Mouse (Mus musculus): ENCODE data around the gene Rnf167. TPM values are rescaled to one million over a fixed set of nuclear protein-coding genes. Genes with fewer than 3 reads are reported as not detected.

The Rnf167 gene
- total and polyA plus RNA-seq, 2 experiments from 2014 or later, result 87.3 to 100 TPM

DNA sequence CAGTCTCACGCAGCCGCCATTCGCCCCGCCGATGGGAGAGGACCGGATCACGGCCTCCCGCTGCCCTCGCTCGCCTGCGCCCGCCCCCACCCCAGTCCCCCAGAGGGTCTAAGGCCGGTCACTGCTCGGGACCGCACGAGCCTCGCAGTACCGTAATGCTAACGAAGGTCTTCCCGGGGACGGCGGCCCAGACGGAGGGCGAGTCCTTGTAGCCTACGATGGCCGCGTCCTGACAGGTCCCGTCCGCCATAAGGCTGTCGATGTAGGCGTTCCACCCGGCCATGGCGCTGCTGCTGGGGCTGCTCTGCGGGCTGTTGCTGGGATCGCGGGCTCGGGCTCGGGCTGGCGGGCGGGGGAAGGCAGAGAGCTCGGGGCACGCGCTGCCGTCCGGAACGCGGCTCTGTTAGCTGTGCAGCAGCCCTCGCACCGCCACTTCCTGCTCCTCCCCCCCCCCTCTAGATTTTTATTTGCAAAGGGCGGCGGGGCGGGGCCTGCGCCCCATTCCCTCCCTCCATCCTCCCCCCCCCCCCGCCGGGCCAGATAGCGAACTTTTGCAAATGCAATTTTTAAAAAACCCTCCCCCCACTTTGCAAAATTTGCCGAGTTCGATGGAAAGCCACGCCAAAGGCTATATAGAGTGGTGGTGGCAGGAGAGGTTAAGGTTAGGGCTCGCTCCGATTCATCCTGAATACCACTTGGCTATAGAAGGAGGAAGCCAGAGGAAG lies 7.3 kb downstream of the Rnf167 start, which contains the start of gene Pfn1:
TSS of gene Pfn1 (minus strand) at position 447 of the 725 bp plus-strand sequence.
- H3K27ac ChIP-seq, result peak within 1 kb of the TSS; percentile 99
- H3K36me3 ChIP-seq (ENCODE audit: insufficient read depth, low read length), result peaks cover 24% of the 10 kb centered on the region
- TF ChIP-seq CTCF (IDR thresholded peaks at IDR 0.05; ENCODE audit: low read depth), result no peak
- no peaks in the 10 kb centered on the region for H3K9me3 ChIP-seq (ENCODE audit: low read length)
- peak within 1 kb of the TSS; percentile 75 for H3K4me2 ChIP-seq (ENCODE audit: low read depth, low read length)
- under 1% methylated on average over 43 of the region's 61 CpGs for WGBS
- ATAC-seq (peak; percentile 68), DNase-seq (ENCODE audit: low spot score) (peak; percentile 89)
- H3K27me3 ChIP-seq (ENCODE audit: insufficient read depth, low read length), result no peaks in the 10 kb centered on the region
- H3K4me3 ChIP-seq (ENCODE audit: low read length), result peak within 1 kb of the TSS; percentile 99
- peak within 1 kb of the TSS; percentile 100 for H3K9ac ChIP-seq (replicated peaks; ENCODE audit: low read length)
- 0 out of 2 replicates have a peak, but pooled peaks cover 11% of the 10 kb centered on the region for H3K4me1 ChIP-seq (ENCODE audit: insufficient read depth, low read length)

DNA sequence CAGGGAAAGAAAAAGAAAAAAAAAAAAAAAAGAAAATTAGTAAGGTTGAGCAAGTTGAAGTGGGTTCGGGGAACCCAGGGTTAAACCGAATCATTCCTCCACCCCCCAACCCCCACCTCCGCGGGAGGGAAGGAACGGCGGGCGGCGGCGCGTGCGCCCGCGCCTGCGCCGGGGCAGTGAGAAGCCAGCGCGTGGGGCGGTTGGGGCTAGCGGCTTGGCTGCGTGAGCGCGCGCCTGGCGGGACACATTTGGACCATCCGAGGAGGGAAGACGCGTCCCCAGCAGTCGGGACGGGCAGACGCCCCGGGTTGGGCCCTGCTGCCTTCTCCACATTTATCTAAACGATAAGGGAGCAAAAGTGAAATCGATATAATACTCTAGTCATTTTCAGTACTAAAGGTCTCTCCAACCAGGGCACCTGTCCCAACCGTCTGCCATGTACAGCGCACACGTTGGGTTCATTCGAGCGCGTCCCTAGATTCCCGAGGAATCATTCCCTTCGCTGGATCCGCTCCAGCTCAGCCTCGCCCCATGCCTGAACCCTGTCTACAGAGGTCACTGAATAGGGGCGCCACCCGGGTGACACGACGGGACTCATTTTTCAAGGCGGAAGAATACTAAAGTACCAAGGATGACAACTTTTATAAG lies 8.0 kb downstream of the Rnf167 start:
- Histone ChIP-seq H3K9me3 (ENCODE audit: low read length) (no peaks in the 10 kb centered on the region), H3K4me3 (ENCODE audit: low read length) (peak overlapping the region; percentile 99), H3K27ac (peak overlapping the region; percentile 99), H3K27me3 (ENCODE audit: insufficient read depth, low read length) (no peaks in the 10 kb centered on the region), H3K4me1 (ENCODE audit: insufficient read depth, low read length) (0 out of 2 replicates have a peak, but pooled peaks cover 11% of the 10 kb centered on the region), H3K36me3 (ENCODE audit: insufficient read depth, low read length) (peaks cover 17% of the 10 kb centered on the region; the same call in 1 of the 2 replicates), H3K4me2 (ENCODE audit: low read depth, low read length) (peak overlapping the region; percentile 75), H3K9ac (replicated peaks; ENCODE audit: low read length) (peak overlapping the region; percentile 100)
- DNase-seq (ENCODE audit: low spot score), result peak; percentile 90
- ATAC-seq, result peak; percentile 64
- TF ChIP-seq CTCF (IDR thresholded peaks at IDR 0.05; ENCODE audit: low read depth), result no peak
- WGBS, result under 1% methylated on average over 48 of the region's 48 CpGs

DNA sequence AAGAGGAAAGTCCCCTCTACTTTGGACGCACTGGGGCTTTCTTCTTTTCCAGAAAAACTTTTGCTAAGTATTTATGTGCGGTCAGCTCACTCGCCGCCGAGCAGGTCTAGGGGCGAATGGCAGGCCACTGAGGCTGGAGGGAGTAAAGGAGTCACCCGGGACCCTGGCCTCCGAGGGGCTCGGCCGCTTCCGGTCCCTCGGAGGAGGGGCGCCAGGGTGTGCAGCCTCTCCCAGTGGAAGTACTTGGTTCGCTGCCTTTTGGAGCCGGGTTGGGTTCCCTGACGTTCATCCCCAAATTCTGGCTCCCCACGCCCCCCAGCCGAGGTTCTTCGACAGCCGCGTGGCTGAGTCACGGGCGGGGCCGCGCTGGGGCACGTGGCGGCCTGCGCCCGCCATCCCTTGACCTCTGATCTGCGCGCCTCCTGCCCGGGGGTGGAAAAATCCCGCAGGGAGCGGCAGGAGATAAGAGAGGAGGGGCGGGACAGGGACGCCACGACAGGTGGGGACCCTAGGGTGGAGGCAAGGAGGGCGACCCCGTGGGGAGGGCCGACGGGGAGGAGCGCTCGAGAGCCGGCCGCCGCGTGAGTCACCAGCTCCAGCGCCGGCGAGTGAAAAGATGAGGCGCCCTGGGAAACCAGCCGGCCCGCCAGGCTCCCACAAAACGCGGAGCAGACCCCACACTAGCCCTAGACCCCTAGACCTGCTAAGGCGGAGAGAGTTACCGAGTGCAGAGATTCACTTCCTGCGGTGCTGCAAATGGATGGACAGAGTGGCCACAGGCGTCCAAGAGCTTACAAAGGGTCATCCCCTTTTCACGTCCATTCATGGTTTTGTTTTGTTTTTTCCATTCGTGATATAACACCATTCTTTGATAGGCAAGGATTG lies 8.8 kb downstream of the Rnf167 start:
- TF ChIP-seq CTCF (IDR thresholded peaks at IDR 0.05; ENCODE audit: low read depth), result no peak
- peak overlapping the region; percentile 99; the same call in 1 of the 2 replicates for H3K27ac ChIP-seq
- H3K4me1 ChIP-seq (ENCODE audit: insufficient read depth, low read length), result 0 out of 2 replicates have a peak, but pooled peaks cover 11% of the 10 kb centered on the region
- DNase-seq (ENCODE audit: low spot score) (peak; percentile 25), ATAC-seq (0 out of 2 replicates have a peak, but pooled peaks have one; percentile 22)
- peak overlapping the region; percentile 45 for H3K9ac ChIP-seq (replicated peaks; ENCODE audit: low read length)
- under 1% methylated on average over 59 of the region's 61 CpGs for WGBS
- H3K27me3 ChIP-seq (ENCODE audit: insufficient read depth, low read length), result no peaks in the 10 kb centered on the region
- H3K9me3 ChIP-seq (ENCODE audit: low read length), result no peaks in the 10 kb centered on the region
- H3K4me3 ChIP-seq (ENCODE audit: low read length), result peak overlapping the region; percentile 99
- peak overlapping the region; percentile 75 for H3K4me2 ChIP-seq (ENCODE audit: low read depth, low read length)
- peaks cover 10% of the 10 kb centered on the region; the same call in 1 of the 2 replicates for H3K36me3 ChIP-seq (ENCODE audit: insufficient read depth, low read length)

DNA sequence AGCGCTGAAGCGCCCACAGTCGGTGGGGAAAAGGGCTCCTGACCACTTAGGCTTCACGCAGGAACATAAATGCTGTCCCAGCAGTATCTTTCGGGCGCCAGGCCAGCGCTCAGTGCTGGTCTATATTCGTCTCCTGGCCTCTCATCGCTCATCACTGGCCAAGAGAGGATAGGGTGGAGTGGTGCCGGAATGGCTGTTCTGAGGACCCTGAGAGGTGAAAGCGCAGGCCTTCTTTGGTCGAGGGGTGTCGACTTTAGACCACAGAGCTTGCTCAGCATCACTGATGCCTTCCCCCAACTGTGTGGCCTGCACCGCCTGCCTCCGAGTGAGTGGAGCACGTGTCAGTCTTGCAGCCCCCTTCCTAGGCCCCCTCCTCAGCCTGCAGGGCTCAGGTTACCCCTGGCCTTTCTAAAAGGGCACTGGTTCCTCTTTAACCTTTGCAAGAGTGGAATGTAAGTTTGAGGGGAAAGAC lies 9.5 kb downstream of the Rnf167 start:
- Histone ChIP-seq H3K4me3 (ENCODE audit: low read length) (peak overlapping the region; percentile 99), H3K9me3 (ENCODE audit: low read length) (no peaks in the 10 kb centered on the region), H3K27ac (0 out of 2 replicates have a peak overlapping the region, but pooled peaks have one; percentile 99), H3K9ac (replicated peaks; ENCODE audit: low read length) (peak overlapping the region; percentile 45), H3K4me1 (ENCODE audit: insufficient read depth, low read length) (0 out of 2 replicates have a peak, but pooled peaks cover 11% of the 10 kb centered on the region), H3K27me3 (ENCODE audit: insufficient read depth, low read length) (no peaks in the 10 kb centered on the region), H3K36me3 (ENCODE audit: insufficient read depth, low read length) (peaks cover 6% of the 10 kb centered on the region; the same call in 1 of the 2 replicates), H3K4me2 (ENCODE audit: low read depth, low read length) (peak overlapping the region; percentile 75)
- DNase-seq (ENCODE audit: low spot score) (peak; percentile 28), ATAC-seq (no peak)
- no peak for TF ChIP-seq CTCF (IDR thresholded peaks at IDR 0.05; ENCODE audit: low read depth)
- 9% methylated on average over 16 of the region's 16 CpGs for WGBS

DNA sequence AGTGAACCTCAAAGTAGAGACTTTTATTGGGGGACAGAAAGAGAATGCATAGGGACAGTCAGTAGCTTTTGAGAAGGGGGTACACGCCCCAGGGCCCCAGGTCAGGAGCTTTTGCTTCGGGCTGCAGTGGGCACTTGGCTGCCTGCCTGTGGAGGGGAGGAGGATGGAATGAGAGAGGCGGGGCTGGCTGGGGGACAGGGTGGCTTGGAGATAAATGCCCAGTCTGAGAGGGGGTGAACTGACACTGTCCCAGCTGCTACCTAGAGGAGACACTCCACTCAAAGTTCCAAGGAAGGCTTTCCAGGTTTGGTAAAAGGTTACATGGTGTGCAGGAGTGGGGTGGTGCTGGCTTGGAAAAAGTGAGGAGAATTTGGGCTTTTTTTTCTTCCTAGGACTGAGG lies 9.9 kb downstream of the Rnf167 start, which contains the start of gene Eno3:
TSS of gene Eno3 (plus strand) at position 239 of the 400 bp plus-strand sequence.
- no peaks in the 10 kb centered on the region for H3K9me3 ChIP-seq (ENCODE audit: low read length)
- H3K4me2 ChIP-seq (ENCODE audit: low read depth, low read length), result peak within 1 kb of the TSS; percentile 75
- peak within 1 kb of the TSS; percentile 99; the same call in 1 of the 2 replicates for H3K27ac ChIP-seq
- H3K9ac ChIP-seq (replicated peaks; ENCODE audit: low read length), result peak within 1 kb of the TSS; percentile 45
- H3K27me3 ChIP-seq (ENCODE audit: insufficient read depth, low read length), result no peaks in the 10 kb centered on the region
- peaks cover 7% of the 10 kb centered on the region; the same call in 1 of the 2 replicates for H3K36me3 ChIP-seq (ENCODE audit: insufficient read depth, low read length)
- TF ChIP-seq CTCF (IDR thresholded peaks at IDR 0.05; ENCODE audit: low read depth), result no peak
- 11% methylated on average over 3 of the region's 3 CpGs for WGBS
- ATAC-seq (no peak), DNase-seq (ENCODE audit: low spot score) (no peak)
- 0 out of 2 replicates have a peak, but pooled peaks cover 11% of the 10 kb centered on the region for H3K4me1 ChIP-seq (ENCODE audit: insufficient read depth, low read length)
- H3K4me3 ChIP-seq (ENCODE audit: low read length), result peak within 1 kb of the TSS; percentile 99

All from hindbrain, postnatal 0 days (tissue).